Mouse (Mus musculus) CH12F3 (cell line): ENCODE measurements around the gene Nav3.

Experiments used
- in situ Hi-C: fragments of 300-500 bp; cut with MboI; formaldehyde crosslinking; loops from 2 replicates; pipeline ENCODE4 v1.14.3; 2020; ENCODE audit warnings: low sequenced_read_pairs

Nav3 gene

DNA sequence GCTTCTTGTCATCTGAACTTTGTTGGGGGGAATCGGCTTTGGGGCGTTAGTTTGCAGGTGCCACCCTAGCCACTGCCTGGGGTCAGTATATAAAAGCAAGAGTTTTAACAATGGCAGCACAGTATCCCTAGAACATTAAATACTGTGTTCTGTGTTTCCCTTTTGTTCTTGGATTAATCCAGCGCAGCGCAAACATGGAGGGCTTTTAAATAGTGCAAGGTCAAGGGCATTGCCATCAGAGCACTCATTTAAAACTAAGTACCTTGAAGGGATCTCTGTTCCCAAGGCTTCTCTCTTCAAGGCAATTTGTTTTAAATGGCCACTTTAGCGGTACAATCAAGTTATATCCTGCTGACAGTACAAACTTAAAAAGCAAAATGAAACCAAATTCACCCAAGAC, 737.6 kb downstream of the Nav3 start:
- in situ Hi-C loops: no loop called here

GRCm38 (mm10) chr10:109713001-109713400, 743.0 kb downstream of the Nav3 start:
- in situ Hi-C loops: no loop called here

DNA sequence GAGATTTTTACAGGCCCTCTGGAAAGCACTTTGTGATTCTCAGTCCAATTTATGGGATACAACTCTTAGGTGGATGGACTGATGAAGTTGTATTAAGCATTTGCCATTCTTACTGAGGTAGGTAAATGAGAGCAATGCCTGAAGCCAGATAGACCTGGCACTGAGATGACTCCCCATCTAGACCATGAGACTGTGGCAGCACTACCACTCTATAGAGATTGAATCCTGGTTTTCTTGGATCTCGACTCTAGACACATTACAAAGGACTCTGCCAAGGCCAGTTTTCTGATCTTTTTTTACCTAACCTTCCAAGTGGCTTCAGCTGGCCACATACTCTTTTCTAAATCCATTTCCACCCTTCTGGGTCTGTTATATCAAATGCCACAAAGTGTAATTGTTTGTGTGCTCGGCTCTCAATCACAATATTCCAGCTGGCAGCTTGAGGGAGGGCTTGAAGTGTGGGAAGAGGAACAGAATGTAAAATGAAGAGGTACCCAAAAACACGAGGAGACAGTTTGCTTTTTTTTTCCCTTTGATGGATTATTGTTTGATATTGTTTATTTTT, 756.2 kb downstream of the Nav3 start:
- in situ Hi-C loops: no loop called here

DNA sequence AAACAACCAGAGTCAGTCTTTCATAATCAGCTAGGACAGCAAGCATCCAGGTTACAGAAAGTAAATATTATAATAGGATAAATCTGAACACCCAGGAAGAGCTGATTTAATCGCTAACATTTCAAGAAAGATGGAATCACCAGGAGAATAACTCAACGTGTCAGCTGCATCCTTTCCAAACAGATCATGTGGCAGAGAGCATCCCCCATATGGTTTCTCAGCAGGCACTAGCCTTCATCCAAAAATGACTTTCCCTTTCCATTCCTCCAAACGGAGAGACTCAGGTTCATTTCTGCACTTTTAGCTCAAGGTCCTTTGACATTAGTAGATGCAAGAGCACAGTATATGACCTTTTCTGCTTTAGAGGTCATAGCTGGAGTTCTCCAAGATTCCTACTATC, 765.4 kb downstream of the Nav3 start:
- in situ Hi-C loops: no loop called here

- in situ Hi-C loops: no loop called here
Measured at GRCm38 (mm10) chr10:109684109-109685056, 771.6 kb downstream of the Nav3 start.

DNA sequence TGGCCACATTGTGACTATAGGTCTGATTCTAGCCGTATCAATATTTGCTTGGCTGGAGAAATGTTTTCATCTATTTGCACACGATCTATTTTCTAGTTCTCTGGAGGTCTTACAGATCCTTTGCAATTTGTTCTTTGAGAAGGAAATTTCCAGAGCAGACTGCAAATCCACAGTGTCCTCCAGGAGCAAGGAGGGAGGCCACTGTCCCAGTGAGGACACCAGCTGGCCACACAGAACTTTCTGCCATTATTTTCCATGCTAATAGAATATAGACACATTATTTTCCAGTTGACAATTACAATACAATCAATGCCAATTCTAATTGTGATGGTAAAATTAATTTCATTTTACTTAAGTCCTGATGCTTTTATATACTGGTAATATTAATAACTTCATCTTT, 783.1 kb downstream of the Nav3 start:
- in situ Hi-C loops: no loop called here

DNA sequence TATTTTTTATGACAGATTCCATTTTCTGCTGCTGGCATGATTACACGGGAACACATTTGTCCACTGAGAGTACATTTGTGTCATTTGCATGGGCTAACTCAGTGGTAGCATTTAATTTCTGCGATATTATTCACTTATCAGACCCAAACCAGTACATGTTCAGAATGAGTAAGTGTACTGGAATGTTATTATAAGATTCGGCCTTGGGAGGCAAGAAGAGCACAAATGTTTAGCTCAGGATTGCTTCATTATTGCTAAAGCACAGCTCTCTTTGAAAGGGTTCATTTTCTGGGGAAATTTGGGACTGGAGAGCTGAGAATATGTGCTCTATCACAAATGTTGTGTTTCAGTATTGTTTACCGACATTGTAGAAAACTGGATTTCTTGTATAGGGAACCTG, 788.6 kb downstream of the Nav3 start:
- in situ Hi-C loops: no loop called here

DNA sequence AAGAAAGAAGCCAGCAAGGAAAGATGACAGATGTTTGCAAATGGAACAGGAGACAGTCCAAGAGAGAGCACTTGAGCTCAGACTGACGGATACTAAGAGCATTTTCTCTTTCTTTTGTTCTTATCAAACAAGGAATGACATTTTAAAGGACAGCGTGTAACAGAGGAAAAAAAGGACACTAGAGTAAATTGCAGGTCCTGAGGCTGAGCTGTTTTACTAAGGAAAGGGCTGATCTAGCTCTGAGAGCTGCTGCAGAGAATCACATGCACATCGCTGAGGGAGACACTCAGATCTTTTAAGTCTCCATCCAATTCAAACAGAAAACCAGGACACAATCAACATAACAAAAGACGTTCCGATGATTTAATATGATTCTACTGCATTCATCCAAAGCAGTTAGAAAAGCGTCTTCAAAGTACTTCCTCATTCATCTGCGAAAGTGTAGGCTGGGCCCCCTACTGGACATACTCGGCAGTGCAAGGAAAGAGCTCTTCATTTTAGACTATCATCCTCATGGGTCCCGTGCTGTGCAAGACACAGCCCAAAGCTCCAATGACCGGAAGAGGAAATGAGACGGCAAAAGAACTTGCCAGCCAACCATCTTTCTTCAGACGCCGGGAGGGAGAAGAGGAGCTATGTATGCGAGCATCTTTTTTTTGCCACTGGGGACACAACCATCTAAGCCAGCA, 791.2 kb downstream of the Nav3 start:
- in situ Hi-C loops: no loop called here

DNA sequence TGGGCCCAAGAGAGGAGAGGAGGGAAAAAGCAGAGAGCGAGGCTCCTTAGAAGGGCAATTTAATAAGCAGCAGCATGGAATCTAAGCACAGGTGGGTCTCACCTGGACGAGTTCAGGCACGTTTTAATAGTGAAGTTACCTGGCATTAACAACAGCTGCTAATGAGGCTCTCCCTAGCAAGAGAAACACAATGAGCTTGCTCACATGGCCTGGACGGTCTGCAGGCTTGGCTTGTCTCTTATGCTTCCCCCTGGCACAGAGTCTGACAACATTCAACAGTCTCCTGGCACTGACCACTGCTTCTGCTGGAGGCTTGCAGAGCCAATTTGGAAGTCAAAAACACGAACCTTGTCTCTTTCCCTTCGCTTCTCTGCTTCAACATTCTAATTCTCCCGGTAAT, 804.5 kb downstream of the Nav3 start:
- in situ Hi-C loops: no loop called here

GRCm38 (mm10) chr10:109643598-109643997, 812.4 kb downstream of the Nav3 start:
- in situ Hi-C loops: no loop called here

- in situ Hi-C loops: no loop called here
Measured at GRCm38 (mm10) chr10:109641806-109642205, 814.2 kb downstream of the Nav3 start.

GRCm38 (mm10) chr10:109637702-109638101, 818.3 kb downstream of the Nav3 start:
- in situ Hi-C loops: no loop called here
